13 mouse cellular contexts compared by ENCODE assay signal in the genomic region with DNA sequence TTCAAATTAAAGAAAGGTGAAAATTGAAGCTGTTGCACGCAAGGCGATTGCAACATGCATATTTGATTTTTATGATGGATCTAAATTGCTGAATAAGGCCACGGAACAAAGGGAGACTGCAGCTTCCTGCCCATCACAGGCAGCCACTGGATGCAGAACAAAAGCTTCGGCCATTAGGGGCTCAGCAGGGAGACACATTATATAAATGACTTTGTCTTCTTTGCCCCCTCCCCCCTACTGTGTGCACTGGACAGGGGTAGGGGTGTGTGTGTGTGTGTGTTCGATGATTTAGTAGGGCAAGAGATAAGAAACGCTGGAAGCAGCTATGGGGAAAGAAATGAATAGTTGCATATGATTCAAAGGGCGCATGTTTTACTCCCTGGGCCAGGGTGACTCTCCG.
DNase-seq lines count a peak whose midpoint lies in the region; ATAC-seq and TF ChIP-seq lines count a peak whose summit lies in the region.
"Had no signal": no experiment of that assay in that cellular context is flagged by ENCODE, and none has a peak within 500 bp of the region (broad histone marks: within the 10 kb centered on the region; RNA-seq: fewer than 3 reads in every experiment).

No protein-coding gene starts in this region.

- no peak overlapping the region for H3K4me3 ChIP-seq in lung, embryonic 14.5 days (ENCODE audit: low read depth, low read length)
- no peak overlapping the region for H3K4me3 ChIP-seq in hindbrain, embryonic 11.5 days (ENCODE audit: low read depth, low read length)
- no peak overlapping the region for H3K4me3 ChIP-seq in midbrain, embryonic 14.5 days (replicated peaks; ENCODE audit: low read depth, low read length)
- H3K4me3 ChIP-seq: heart, embryonic 10.5 days; liver, embryonic 15.5 days had no signal

- H3K4me2 ChIP-seq in lung, embryonic 14.5 days = no peak overlapping the region
- no peak overlapping the region for H3K4me2 ChIP-seq in hindbrain, embryonic 11.5 days (replicated peaks; ENCODE audit: low read depth, low read length)
- no peak overlapping the region for H3K4me2 ChIP-seq in midbrain, embryonic 14.5 days (ENCODE audit: low read length)
- H3K4me2 ChIP-seq: liver, embryonic 15.5 days had no signal

- intact Hi-C loops in heart, postnatal 10 days (cut with DNase I) = loop anchor here (10.0 kb wide), 1 partner anchor 438 kb away; no protein-coding TSS in a partner anchor

- H3K9ac ChIP-seq in lung, embryonic 14.5 days = no peak overlapping the region
- H3K9ac ChIP-seq in hindbrain, embryonic 11.5 days (ENCODE audit: low read depth, low read length) = no peak overlapping the region
- H3K9ac ChIP-seq in midbrain, embryonic 14.5 days (replicated peaks; ENCODE audit: low read length) = peak overlapping the region; percentile 18; the same call in 1 of the 2 replicates
- H3K9ac ChIP-seq: liver, embryonic 15.5 days had no signal

- H3K27me3 ChIP-seq in lung, embryonic 14.5 days (ENCODE audit: insufficient read depth, low read length) = no peaks in the 10 kb centered on the region
- H3K27me3 ChIP-seq in hindbrain, embryonic 11.5 days (ENCODE audit: control insufficient read depth, insufficient read depth, low read length) = no peaks in the 10 kb centered on the region
- no peaks in the 10 kb centered on the region for H3K27me3 ChIP-seq in midbrain, embryonic 14.5 days (ENCODE audit: control insufficient read depth, insufficient read depth, low read length)
- H3K27me3 ChIP-seq: liver, embryonic 15.5 days had no signal

- no peak for ATAC-seq in lung, embryonic 14.5 days (ENCODE audit: insufficient read depth)
- peak; percentile 83; the same call in 1 of the 2 replicates for ATAC-seq in hindbrain, embryonic 11.5 days (ENCODE audit: low FRiP score)
- ATAC-seq in midbrain, embryonic 14.5 days (ENCODE audit: low FRiP score, low TSS enrichment) = no peak
- ATAC-seq: Patski had no signal

- no peak for TF ChIP-seq CTCF in lung, embryonic 14.5 days (IDR thresholded peaks at IDR 0.05; ENCODE audit: low read depth)

- peak; percentile 16 for DNase-seq in lung, embryonic 14.5 days
- DNase-seq in lung, postnatal 4 days = no peak
- peak; percentile 72 for DNase-seq in hindbrain, embryonic 11.5 days (ENCODE audit: low spot score)
- DNase-seq in midbrain, embryonic 14.5 days = peak; percentile 62
- no peak for DNase-seq in gastrocnemius, adult 18-20 months (ENCODE audit: low spot score)
- no peak for DNase-seq in heart, postnatal 10 days
- no peak for DNase-seq in T-cell, adult 2 months (ENCODE audit: low spot score)
- no peak for DNase-seq in layer of hippocampus, adult 8-10 months (ENCODE audit: low spot score in 2 of 2)
- DNase-seq: cerebellum, adult 11-12 months; kidney, postnatal 36 days had no signal

- WGBS in lung, embryonic 14.5 days = 35% methylated on average over 8 of the region's 8 CpGs
- WGBS in hindbrain, embryonic 11.5 days = 21% methylated on average over 8 of the region's 8 CpGs
- WGBS in midbrain, embryonic 14.5 days = 13% methylated on average over 8 of the region's 8 CpGs

- H3K4me1 ChIP-seq in lung, embryonic 14.5 days (ENCODE audit: insufficient read depth) = no peaks in the 10 kb centered on the region
- 0 out of 2 replicates have a peak, but pooled peaks cover 3% of the 10 kb centered on the region for H3K4me1 ChIP-seq in hindbrain, embryonic 11.5 days (replicated peaks; ENCODE audit: control insufficient read depth, insufficient read depth, low read length)
- peaks cover 5% of the 10 kb centered on the region; the same call in 1 of the 2 replicates for H3K4me1 ChIP-seq in midbrain, embryonic 14.5 days (ENCODE audit: control insufficient read depth, insufficient read depth, low read length)
- H3K4me1 ChIP-seq: heart, embryonic 10.5 days had no signal

- no peaks in the 10 kb centered on the region for H3K36me3 ChIP-seq in lung, embryonic 14.5 days (ENCODE audit: insufficient read depth)
- no peaks in the 10 kb centered on the region for H3K36me3 ChIP-seq in hindbrain, embryonic 11.5 days (ENCODE audit: control insufficient read depth, insufficient read depth, low read length)
- H3K36me3 ChIP-seq in midbrain, embryonic 14.5 days (ENCODE audit: control insufficient read depth, insufficient read depth, low read length) = no peaks in the 10 kb centered on the region
- H3K36me3 ChIP-seq: heart, embryonic 10.5 days; liver, embryonic 15.5 days had no signal

- no peak overlapping the region for H3K27ac ChIP-seq in lung, embryonic 14.5 days (ENCODE audit: low read depth)
- H3K27ac ChIP-seq in hindbrain, embryonic 11.5 days (ENCODE audit: low read depth, low read length) = peak overlapping the region; percentile 24; the same call in 1 of the 2 replicates
- H3K27ac ChIP-seq in midbrain, embryonic 14.5 days (replicated peaks; ENCODE audit: low read depth, low read length) = peak overlapping the region; percentile 72
- H3K27ac ChIP-seq: heart, embryonic 10.5 days; liver, embryonic 15.5 days had no signal

- no peaks in the 10 kb centered on the region for H3K9me3 ChIP-seq in lung, embryonic 14.5 days (ENCODE audit: low read depth, low read length)
- H3K9me3 ChIP-seq in hindbrain, embryonic 11.5 days (ENCODE audit: control insufficient read depth, low read length) = no peaks in the 10 kb centered on the region
- H3K9me3 ChIP-seq in midbrain, embryonic 14.5 days (ENCODE audit: control insufficient read depth, low read length) = no peaks in the 10 kb centered on the region
- H3K9me3 ChIP-seq: heart, embryonic 10.5 days; liver, embryonic 15.5 days had no signal

Comparison
In these comparisons a context has a peak if more than half of its experiments do, and no peak if none do; other contexts are left out.
1. DNase-seq: peak in lung, embryonic 14.5 days (single experiment), hindbrain, embryonic 11.5 days (single experiment) and midbrain, embryonic 14.5 days (single experiment); none in lung, postnatal 4 days (0 of 2), gastrocnemius, adult 18-20 months (single experiment), heart, postnatal 10 days (0 of 2), T-cell, adult 2 months (single experiment) and layer of hippocampus, adult 8-10 months (0 of 2).